Mouse (Mus musculus): ENCODE measurements around the gene Rnaseh1. TPM values are rescaled to one million over a fixed set of nuclear protein-coding genes. Genes with fewer than 3 reads are reported as not detected.

The Rnaseh1 gene
- polyA plus RNA-seq, 1 experiment from 2014 or later: 21.5 TPM

GRCm38 (mm10) chr12:28693738-28694137, 44.3 kb downstream of the Rnaseh1 start:
- no peaks in the 10 kb centered on the region for H3K27me3 ChIP-seq (replicated peaks; ENCODE audit: insufficient read depth, low read length)
- H3K9me3 ChIP-seq (ENCODE audit: low read length): no peaks in the 10 kb centered on the region
- 30% methylated on average over 3 of the region's 3 CpGs for WGBS
- ATAC-seq (peak; percentile 51; the same call in 1 of the 2 replicates), DNase-seq (ENCODE audit: low spot score) (no peak)
- H3K9ac ChIP-seq (replicated peaks; ENCODE audit: low read depth): no peak overlapping the region
- peaks cover 14% of the 10 kb centered on the region for H3K36me3 ChIP-seq (ENCODE audit: insufficient read depth, low read length)
- no peak overlapping the region for H3K27ac ChIP-seq (ENCODE audit: low read length)
- TF ChIP-seq CTCF (IDR thresholded peaks at IDR 0.05) (no peak), EP300 (IDR thresholded peaks at IDR 0.05) (no peak)
- no peaks in the 10 kb centered on the region for H3K4me1 ChIP-seq (ENCODE audit: insufficient read depth, low read depth, low read length)
- no peak overlapping the region for H3K4me3 ChIP-seq (ENCODE audit: low read depth, low read length)
- no peak overlapping the region for H3K4me2 ChIP-seq (replicated peaks; ENCODE audit: low read depth, low read length)

DNA sequence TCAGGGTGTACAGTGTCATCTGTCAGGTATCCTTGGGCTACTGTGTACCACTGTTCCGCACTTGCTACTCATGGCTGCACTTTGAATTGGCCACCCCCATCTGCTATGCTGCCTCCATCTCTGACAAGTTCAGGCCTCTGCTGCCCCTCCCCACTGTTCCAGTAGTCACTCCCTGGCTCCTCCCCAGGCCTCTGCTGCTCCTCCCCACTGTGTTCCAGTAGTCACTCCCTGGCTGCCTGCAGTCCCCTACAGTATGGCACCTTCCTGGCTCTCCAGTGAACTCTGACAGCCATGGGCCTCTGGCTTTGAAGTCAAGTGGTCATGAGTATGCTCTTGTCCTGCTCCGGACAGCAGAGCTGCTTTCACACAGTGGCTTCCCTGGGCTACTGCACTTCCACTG, 44.8 kb downstream of the Rnaseh1 start:
- Histone ChIP-seq H3K27me3 (replicated peaks; ENCODE audit: insufficient read depth, low read length) (no peaks in the 10 kb centered on the region), H3K4me1 (ENCODE audit: insufficient read depth, low read depth, low read length) (no peaks in the 10 kb centered on the region), H3K36me3 (ENCODE audit: insufficient read depth, low read length) (peaks cover 9% of the 10 kb centered on the region), H3K27ac (ENCODE audit: low read length) (no peak overlapping the region), H3K4me2 (replicated peaks; ENCODE audit: low read depth, low read length) (no peak overlapping the region), H3K4me3 (ENCODE audit: low read depth, low read length) (no peak overlapping the region), H3K9ac (replicated peaks; ENCODE audit: low read depth) (no peak overlapping the region), H3K9me3 (ENCODE audit: low read length) (no peaks in the 10 kb centered on the region)
- peak; percentile 36 for DNase-seq (ENCODE audit: low spot score)
- WGBS: 28% methylated on average over 2 of the region's 2 CpGs
- peak; percentile 64 for ATAC-seq
- TF ChIP-seq CTCF (IDR thresholded peaks at IDR 0.05) (no peak), EP300 (IDR thresholded peaks at IDR 0.05) (no peak)

DNA sequence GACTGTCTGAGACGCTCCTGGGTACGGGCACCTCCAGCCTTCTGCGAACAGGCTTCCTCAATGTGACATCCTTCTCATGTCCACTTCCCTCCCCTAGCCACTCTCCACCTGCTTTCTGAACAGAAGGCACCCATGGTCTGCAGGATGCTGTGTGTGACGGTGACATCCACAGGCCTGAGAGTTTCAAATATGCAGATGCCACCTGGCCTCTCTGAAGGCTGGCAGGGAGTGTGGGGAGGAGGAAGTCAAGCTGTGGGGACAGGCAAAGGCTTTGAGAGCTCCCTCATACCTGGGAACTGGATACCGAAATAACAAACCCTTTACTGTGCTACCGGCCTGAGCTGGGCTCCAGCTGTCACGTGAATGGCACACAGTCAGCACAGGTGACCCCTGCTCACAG, 45.4 kb downstream of the Rnaseh1 start:
- no peak for TF ChIP-seq EP300 (IDR thresholded peaks at IDR 0.05)
- TF ChIP-seq CTCF (IDR thresholded peaks at IDR 0.05): no peak
- DNase-seq (ENCODE audit: low spot score): no peak
- Histone ChIP-seq H3K4me3 (ENCODE audit: low read depth, low read length) (no peak overlapping the region), H3K9me3 (ENCODE audit: low read length) (no peaks in the 10 kb centered on the region), H3K4me2 (replicated peaks; ENCODE audit: low read depth, low read length) (no peak overlapping the region), H3K27me3 (replicated peaks; ENCODE audit: insufficient read depth, low read length) (no peaks in the 10 kb centered on the region), H3K36me3 (ENCODE audit: insufficient read depth, low read length) (peaks cover 4% of the 10 kb centered on the region), H3K27ac (ENCODE audit: low read length) (no peak overlapping the region), H3K4me1 (ENCODE audit: insufficient read depth, low read depth, low read length) (no peaks in the 10 kb centered on the region), H3K9ac (replicated peaks; ENCODE audit: low read depth) (no peak overlapping the region)
- ATAC-seq: no peak
- 80% methylated on average over 7 of the region's 7 CpGs for WGBS

GRCm38 (mm10) chr12:28697821-28698595, 48.6 kb downstream of the Rnaseh1 start:
- ATAC-seq: peak; percentile 51
- H3K36me3 ChIP-seq (ENCODE audit: insufficient read depth, low read length): peaks cover 1% of the 10 kb centered on the region; the same call in 1 of the 2 replicates
- 59% methylated on average over 14 of the region's 14 CpGs for WGBS

GRCm38 (mm10) chr12:28699086-28699485, 49.7 kb downstream of the Rnaseh1 start:
- no peak for DNase-seq (ENCODE audit: low spot score)
- H3K27ac ChIP-seq (ENCODE audit: low read length): no peak overlapping the region
- H3K9ac ChIP-seq (replicated peaks; ENCODE audit: low read depth): no peak overlapping the region
- peak; percentile 24; the same call in 1 of the 2 replicates for ATAC-seq
- no peaks in the 10 kb centered on the region for H3K9me3 ChIP-seq (ENCODE audit: low read length)
- no peak overlapping the region for H3K4me2 ChIP-seq (replicated peaks; ENCODE audit: low read depth, low read length)
- WGBS: 63% methylated on average over 5 of the region's 5 CpGs
- TF ChIP-seq EP300 (IDR thresholded peaks at IDR 0.05): no peak
- TF ChIP-seq CTCF (IDR thresholded peaks at IDR 0.05): no peak
- H3K36me3 ChIP-seq (ENCODE audit: insufficient read depth, low read length): peaks cover 5% of the 10 kb centered on the region; the same call in 1 of the 2 replicates
- H3K4me1 ChIP-seq (ENCODE audit: insufficient read depth, low read depth, low read length): no peaks in the 10 kb centered on the region
- no peaks in the 10 kb centered on the region for H3K27me3 ChIP-seq (replicated peaks; ENCODE audit: insufficient read depth, low read length)
- no peak overlapping the region for H3K4me3 ChIP-seq (ENCODE audit: low read depth, low read length)

More at GRCm38 (mm10) chr12:28697821-28698595, 48.6 kb downstream of the Rnaseh1 start:
- Histone ChIP-seq H3K9me3 (ENCODE audit: low read length) (no peaks in the 10 kb centered on the region), H3K4me3 (ENCODE audit: low read depth, low read length) (no peak overlapping the region), H3K4me1 (ENCODE audit: insufficient read depth, low read depth, low read length) (no peaks in the 10 kb centered on the region), H3K27me3 (replicated peaks; ENCODE audit: insufficient read depth, low read length) (no peaks in the 10 kb centered on the region), H3K4me2 (replicated peaks; ENCODE audit: low read depth, low read length) (no peak overlapping the region), H3K9ac (replicated peaks; ENCODE audit: low read depth) (no peak overlapping the region), H3K27ac (ENCODE audit: low read length) (no peak overlapping the region)
- DNase-seq (ENCODE audit: low spot score): peak; percentile 43
- TF ChIP-seq EP300 (IDR thresholded peaks at IDR 0.05) (no peak), CTCF (IDR thresholded peaks at IDR 0.05) (no peak)

GRCm38 (mm10) chr12:28699656-28700055, 50.3 kb downstream of the Rnaseh1 start:
- Histone ChIP-seq H3K4me1 (ENCODE audit: insufficient read depth, low read depth, low read length) (no peaks in the 10 kb centered on the region), H3K27ac (ENCODE audit: low read length) (no peak overlapping the region), H3K27me3 (replicated peaks; ENCODE audit: insufficient read depth, low read length) (no peaks in the 10 kb centered on the region), H3K36me3 (ENCODE audit: insufficient read depth, low read length) (peaks cover 5% of the 10 kb centered on the region; the same call in 1 of the 2 replicates), H3K9me3 (ENCODE audit: low read length) (no peaks in the 10 kb centered on the region), H3K9ac (replicated peaks; ENCODE audit: low read depth) (no peak overlapping the region), H3K4me2 (replicated peaks; ENCODE audit: low read depth, low read length) (no peak overlapping the region), H3K4me3 (ENCODE audit: low read depth, low read length) (no peak overlapping the region)
- TF ChIP-seq CTCF (IDR thresholded peaks at IDR 0.05) (peak; percentile 93), EP300 (IDR thresholded peaks at IDR 0.05) (no peak)
- DNase-seq (ENCODE audit: low spot score) (peak; percentile 68), ATAC-seq (peak; percentile 57)
- 12% methylated on average over 6 of the region's 6 CpGs for WGBS
